Mouse (Mus musculus) layer of hippocampus, postnatal 14 days (tissue): ENCODE data around the gene Akip1. TPM values are rescaled to one million over a fixed set of nuclear protein-coding genes. Genes with fewer than 3 reads are reported as not detected.

Experiments used
- total RNA-seq, 2 experiments: library from RNA; stranded (reverse); gene quantifications; 2 replicates each; pipeline ENCODE4 v1.2.3; 2021

The Akip1 gene
- total RNA-seq, 2 experiments from 2014 or later: 4.8 to 5.6 TPM

Other genes starting within 250 kb of the Akip1 start
- gene Trim66, start 195.6 kb upstream of the Akip1 start, total RNA-seq: 1 to 10 TPM; 2.8 to 4.9 TPM
- 100 to 1,000 TPM; 121 to 135 TPM for gene Rpl27a, start 184.5 kb upstream of the Akip1 start, total RNA-seq
- gene St5, start 85 bp upstream of the Akip1 start, total RNA-seq: 10 to 100 TPM; 30.2 to 35.7 TPM
- gene BC051019, start 20.2 kb downstream of the Akip1 start, total RNA-seq: 1 to 10 TPM in 1 of 2 experiments, not detected in 1; 1.3 TPM
- gene Ascl3, start 28.0 kb downstream of the Akip1 start, total RNA-seq: not detected
- gene Tmem9b, start 49.2 kb downstream of the Akip1 start, total RNA-seq: 10 to 100 TPM; 82.6 to 83.7 TPM
- gene Nrip3, start 78.3 kb downstream of the Akip1 start, total RNA-seq: 100 to 1,000 TPM; 200 to 227 TPM
- 1 to 10 TPM; 1.6 to 2.0 TPM for gene Scube2, start 162.0 kb downstream of the Akip1 start, total RNA-seq